Mouse (Mus musculus): ENCODE results near the gene Ncbp3.

Gene Ncbp3

DNA sequence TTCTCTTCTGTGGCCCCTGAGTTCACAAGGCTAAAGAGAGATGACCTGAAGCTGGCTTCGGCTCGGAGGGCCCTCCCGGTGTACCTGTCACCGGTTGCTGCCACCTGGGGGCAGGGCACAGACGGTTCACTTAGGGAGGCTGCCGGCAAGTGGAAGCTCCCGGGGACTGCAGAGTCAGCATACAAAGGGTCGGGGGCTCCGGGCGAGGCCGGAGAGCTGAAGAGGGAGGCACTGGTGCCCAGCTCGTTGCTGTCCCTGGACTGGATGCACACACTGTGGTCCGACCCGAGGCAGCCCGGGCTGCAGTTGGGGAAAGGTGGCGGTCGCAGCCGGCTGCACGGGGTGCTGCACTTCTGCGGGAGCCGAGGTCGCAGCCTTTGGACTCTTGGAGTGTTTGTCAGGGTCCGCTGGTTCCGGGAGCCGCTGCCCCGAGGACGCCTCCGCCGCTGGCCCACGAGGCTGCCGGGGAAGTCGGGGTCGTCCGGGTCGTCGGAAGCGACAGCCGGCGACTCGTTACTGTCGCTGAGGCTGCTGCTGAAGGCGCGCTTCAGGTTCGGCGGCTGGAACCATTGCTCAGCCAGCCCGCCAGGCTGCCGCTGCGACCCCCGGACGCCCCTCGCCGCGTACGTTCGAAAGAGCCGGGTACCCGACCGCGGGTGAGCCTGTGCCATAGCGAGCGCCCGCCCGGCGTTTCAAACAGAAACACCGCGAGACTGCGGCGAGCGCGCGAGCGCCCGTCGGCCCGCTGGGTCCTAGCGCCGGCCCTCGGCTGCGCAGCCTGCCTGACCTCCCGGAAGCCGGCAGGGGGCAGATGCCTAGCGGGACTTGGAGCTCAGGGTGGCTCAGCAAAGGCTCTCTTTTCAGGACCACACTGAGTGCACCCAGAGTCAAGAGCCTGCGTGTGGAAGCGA is 90.3 kb downstream of the Ncbp3 start, which contains the start of gene Haspin:
TSS of gene Haspin (minus strand) at position 704 of the 911 bp plus-strand sequence.
- DNase-seq (ENCODE audit: low spot score): peak; percentile 92
